Mouse (Mus musculus): ENCODE data around the gene Gm44596.

Gm44596 gene

DNA sequence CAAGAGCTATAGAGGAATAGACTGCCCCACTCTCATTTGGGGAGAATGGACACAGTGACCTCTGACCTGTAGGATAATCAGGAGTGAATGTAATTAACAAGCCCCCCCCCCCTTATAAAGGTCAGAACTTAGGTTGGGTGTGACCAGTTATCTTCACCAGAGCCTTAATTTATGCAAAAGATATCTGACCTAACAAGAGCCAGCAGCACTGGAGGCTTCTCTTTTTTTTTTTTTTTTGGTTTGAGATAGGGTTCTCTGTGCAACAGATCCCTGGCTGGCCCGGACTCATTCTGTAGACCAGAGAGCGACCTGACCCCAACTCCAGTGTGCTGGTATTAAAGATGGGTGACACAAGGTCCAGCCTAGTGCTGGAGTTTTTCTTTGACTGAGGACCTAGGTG is 54.0 kb downstream of the Gm44596 start:
- DNase-seq (ENCODE audit: low read depth, low spot score): no peak

DNA sequence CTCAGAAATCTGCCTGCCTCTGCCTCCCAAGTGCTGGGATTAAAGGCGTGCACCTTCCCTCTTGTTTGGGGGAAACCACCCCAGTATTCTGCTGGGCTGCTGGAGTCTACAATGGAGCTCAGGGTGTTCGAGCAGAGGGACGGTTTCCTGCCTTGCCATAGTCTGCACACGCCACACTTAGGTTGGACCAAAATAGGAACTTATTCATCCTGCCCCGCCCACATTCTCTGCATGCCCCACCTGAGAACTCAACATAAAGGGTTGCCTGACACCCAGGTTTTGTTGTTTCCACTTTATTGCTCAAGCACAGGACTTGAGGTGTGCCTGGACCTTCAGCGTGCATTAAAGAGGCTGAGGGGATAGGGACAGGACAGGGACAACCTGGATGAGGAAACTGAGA is 54.5 kb downstream of the Gm44596 start:
- peak; percentile 53 for DNase-seq (ENCODE audit: low read depth, low spot score)

DNA sequence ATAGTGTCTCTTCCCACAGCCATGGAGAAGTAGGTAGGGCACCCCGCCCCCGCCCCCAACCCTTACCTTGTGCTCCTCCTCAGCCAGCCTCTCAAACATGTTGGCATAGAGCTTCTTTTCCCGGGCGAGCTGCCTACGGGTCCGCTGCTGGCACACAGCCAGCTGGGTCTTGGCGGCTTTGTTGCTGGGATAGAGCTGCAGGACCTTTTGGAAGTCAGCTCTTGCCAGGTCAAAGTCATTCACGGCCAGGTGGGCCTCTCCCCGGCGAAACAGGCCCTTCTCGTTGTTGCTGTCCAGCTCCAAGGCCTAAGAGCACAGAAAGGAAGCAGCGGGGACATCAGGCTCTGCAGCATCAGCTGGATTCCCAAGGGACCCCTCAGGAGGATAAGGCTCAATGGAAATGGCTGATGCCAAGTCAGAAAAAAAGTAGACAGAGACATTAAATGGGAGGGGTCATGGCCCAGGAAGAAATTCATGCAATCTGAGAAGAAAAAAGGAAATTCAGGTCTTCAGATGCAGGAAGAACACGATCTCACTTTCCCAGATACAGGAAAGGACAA is 57.1 kb downstream of the Gm44596 start:
- no peak for DNase-seq (ENCODE audit: low read depth, low spot score)

- DNase-seq (ENCODE audit: low read depth, low spot score): no peak
Measured at GRCm38 (mm10) chr6:128433566-128433965, 58.3 kb downstream of the Gm44596 start.

- DNase-seq (ENCODE audit: low read depth, low spot score): no peak
Measured at GRCm38 (mm10) chr6:128435474-128435873, 60.2 kb downstream of the Gm44596 start.

- no peak for DNase-seq (ENCODE audit: low read depth, low spot score)
Measured at GRCm38 (mm10) chr6:128436356-128437005, 61.2 kb downstream of the Gm44596 start.

DNA sequence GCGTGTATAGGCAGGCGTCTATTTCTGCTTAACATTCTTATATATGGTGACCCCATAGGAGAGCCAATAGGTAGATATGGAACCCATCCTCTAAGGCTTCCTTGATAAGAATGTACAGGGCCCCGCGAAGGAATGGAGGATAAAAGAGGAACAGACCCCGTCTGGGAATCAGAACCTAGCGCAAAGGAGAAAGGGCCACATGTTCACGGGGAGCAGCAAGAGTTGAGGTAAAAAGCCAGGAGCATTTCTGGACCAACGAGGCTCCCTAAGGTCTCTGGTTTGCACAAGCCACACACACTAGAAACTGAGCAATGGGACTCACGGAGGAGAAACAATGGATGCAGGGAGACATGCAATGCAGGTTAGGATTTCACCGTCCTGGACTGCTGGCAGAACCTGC is 62.0 kb downstream of the Gm44596 start:
- DNase-seq (ENCODE audit: low read depth, low spot score): no peak

- peak; percentile 58 for DNase-seq (ENCODE audit: low read depth, low spot score)
Measured at GRCm38 (mm10) chr6:128437731-128438316, 62.5 kb downstream of the Gm44596 start.

DNA sequence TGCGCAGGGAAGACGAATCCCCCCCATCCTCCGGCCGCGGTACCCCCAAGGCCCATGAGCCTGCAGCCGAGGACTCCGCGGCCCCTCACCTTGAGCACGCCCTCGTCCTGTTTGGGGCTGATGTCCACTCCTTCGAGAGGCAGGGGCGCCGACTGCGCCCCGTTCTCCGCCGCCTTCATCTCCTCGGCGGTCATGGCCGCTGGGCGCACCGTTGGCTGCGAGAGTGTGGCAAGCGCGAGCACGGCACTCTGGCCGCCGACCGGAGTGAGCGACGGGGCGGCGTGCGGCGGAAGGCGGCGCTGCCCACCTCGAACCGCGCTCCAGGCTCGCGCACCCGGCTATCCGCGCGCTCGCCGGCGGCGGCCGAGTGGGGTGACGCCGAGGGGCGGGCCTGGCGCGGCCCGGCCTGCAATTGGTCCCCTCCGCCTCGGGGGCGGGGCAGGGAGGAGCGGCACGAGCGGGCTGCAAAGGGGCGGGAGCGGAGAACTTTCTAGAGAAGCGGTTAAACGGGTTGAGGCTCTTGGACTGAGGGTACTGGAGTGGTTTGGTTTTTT is 63.1 kb downstream of the Gm44596 start, which contains the start of gene Fkbp4:
Fkbp4 (minus strand) TSS at position 361 of the 554 bp plus-strand sequence.
- DNase-seq (ENCODE audit: low read depth, low spot score): peak; percentile 96

DNA sequence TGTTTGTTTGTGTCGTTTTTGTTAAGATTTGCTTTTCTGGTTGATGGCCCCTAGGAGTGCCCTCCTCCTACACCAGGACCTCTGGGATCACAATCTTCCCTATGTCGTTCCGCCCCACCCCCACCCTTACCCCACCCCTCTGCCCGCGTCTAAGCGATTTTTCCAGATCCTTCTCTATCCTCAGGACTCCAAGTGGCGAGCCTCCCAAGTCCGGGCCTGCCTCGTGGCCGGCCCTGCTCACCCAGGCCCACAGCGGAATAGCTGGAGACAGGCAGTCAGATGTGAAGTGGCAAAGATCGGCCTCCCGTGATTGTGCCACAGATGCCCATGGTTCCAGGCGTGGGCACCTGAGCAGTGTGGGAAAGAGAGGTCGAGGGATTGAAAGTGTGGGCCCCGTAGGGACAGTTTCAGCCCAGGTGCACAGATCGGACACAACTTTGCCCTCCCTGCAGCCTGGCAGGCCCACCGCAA is 63.6 kb downstream of the Gm44596 start:
- DNase-seq (ENCODE audit: low read depth, low spot score): no peak

DNA sequence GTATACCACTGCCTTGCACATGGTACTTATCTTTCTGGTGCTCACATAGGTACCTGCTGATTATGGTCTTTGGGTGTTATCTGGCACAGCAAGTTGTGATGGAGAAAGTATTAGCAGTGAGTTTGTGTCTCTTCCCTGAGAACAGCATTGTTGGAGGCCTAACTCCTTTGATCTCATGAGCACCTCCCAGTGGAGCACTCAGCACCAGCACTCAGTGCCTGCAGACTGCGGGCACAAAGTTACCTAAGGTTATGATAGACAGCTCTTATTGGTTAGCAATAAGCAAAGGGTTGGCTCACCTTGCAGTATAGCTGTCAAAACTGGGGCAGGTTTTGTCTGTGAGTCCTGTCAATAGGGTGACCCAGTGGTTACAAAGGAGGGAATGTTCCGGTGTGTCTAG is 64.9 kb downstream of the Gm44596 start:
- peak; percentile 63 for DNase-seq (ENCODE audit: low read depth, low spot score)

GRCm38 (mm10) chr6:128445761-128446535 is 70.6 kb downstream of the Gm44596 start:
- peak; percentile 94 for DNase-seq (ENCODE audit: low read depth, low spot score)

DNA sequence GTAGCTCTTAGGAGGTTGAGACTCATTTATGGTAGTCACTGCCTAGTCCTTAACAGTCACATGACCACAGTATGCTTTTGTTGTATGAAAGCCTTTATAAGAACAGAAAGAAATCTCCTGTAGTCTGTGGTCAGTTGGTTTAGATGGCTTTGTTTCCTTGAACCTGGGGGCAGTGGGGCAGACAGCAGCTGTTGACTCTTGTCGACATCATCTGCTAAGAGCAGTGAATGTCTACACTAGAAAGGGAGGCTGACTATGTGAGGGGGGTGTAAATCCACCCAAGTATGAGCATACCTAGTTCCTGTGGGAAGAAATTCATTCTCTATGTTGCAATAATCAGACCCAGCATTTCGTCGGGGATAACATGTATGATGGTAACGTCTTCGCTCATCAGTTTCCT is 71.8 kb downstream of the Gm44596 start:
- no peak for DNase-seq (ENCODE audit: low read depth, low spot score)

GRCm38 (mm10) chr6:128455835-128456605 is 80.7 kb downstream of the Gm44596 start:
- DNase-seq (ENCODE audit: low read depth, low spot score): no peak

All from ZHBTc4 (cell line).